Mouse (Mus musculus) forebrain, embryonic 12.5 days (tissue): ENCODE measurements around the gene Hecw2. TPM values are rescaled to one million over a fixed set of nuclear protein-coding genes. Genes with fewer than 3 reads are reported as not detected.

Experiments used
- ATAC-seq: fragments of 200-750 bp; cut with Nextera tagmentation; 2 replicates; pipeline ENCODE4 v1.8.0; 2017; ENCODE audit warnings: moderate TSS enrichment; ENCODE audit not compliant: low FRiP score
- H3K27ac ChIP-seq: fragments of 300-500 bp; sonication (generic); 2 replicates; pipeline ENCODE4 v1.5.1; 2016; ENCODE audit warnings: mild to moderate bottlenecking
- H3K27me3 ChIP-seq: fragments of 300-500 bp; sonication (generic); 2 replicates; pipeline ENCODE4 v1.6.1; 2016; ENCODE audit warnings: mild to moderate bottlenecking
- H3K36me3 ChIP-seq: fragments of 300-500 bp; sonication (generic); replicated peaks from 2 replicates; pipeline ENCODE4 v1.6.1; 2016; ENCODE audit warnings: mild to moderate bottlenecking
- H3K4me1 ChIP-seq: fragments of 300-500 bp; sonication (generic); 2 replicates; pipeline ENCODE4 v1.6.1; 2016
- H3K4me2 ChIP-seq: fragments of 300-500 bp; sonication (generic); 2 replicates; pipeline ENCODE4 v1.6.1; 2016; ENCODE audit warnings: mild to moderate bottlenecking, moderate library complexity
- H3K4me3 ChIP-seq: fragments of 300-500 bp; sonication (generic); replicated peaks from 2 replicates; pipeline ENCODE4 v1.5.1; 2016; ENCODE audit warnings: mild to moderate bottlenecking
- H3K9ac ChIP-seq: fragments of 300-500 bp; sonication (generic); 2 replicates; pipeline ENCODE4 v1.6.1; 2016; ENCODE audit warnings: mild to moderate bottlenecking
- H3K9me3 ChIP-seq: fragments of 300-500 bp; sonication (generic); 2 replicates; pipeline ENCODE4 v1.6.1; 2016
- WGBS: fragments of 180-500 bp; shearing (Covaris S2); methylation state at CpG from one replicate; pipeline ENCODE4 v1.1.7; 2016; 5-methylcytosine and 5-hydroxymethylcytosine counted together
- polyA plus RNA-seq: library from polyadenylated mRNA; unstranded; fragments of >200 nt; fragmentation: Nextera tagmentation; extraction: Ambion mirVana; gene quantifications from 2 replicates; pipeline ENCODE4 v1.2.1, GENCODE M21; 2016

The Hecw2 gene
- polyA plus RNA-seq, 1 experiment from 2014 or later = 4.0 TPM

GRCm38 (mm10) chr1:53856501-53857103 lies 338.4 kb downstream of the Hecw2 start:
- WGBS = 93% methylated on average over 7 of the region's 7 CpGs
- no peak for ATAC-seq
- Histone ChIP-seq H3K4me2 (no peak overlapping the region), H3K9ac (no peak overlapping the region), H3K27me3 (no peaks in the 10 kb centered on the region), H3K27ac (no peak overlapping the region), H3K4me3 (no peak overlapping the region), H3K4me1 (no peaks in the 10 kb centered on the region), H3K36me3 (no peaks in the 10 kb centered on the region), H3K9me3 (no peaks in the 10 kb centered on the region)

- no peak overlapping the region for H3K4me3 ChIP-seq
- no peaks in the 10 kb centered on the region for H3K27me3 ChIP-seq
- ATAC-seq = no peak
- no peak overlapping the region for H3K27ac ChIP-seq
- no peaks in the 10 kb centered on the region for H3K9me3 ChIP-seq
- no peak overlapping the region for H3K4me2 ChIP-seq
- no peaks in the 10 kb centered on the region for H3K4me1 ChIP-seq
- 92% methylated on average over 7 of the region's 7 CpGs for WGBS
- H3K9ac ChIP-seq = no peak overlapping the region
- H3K36me3 ChIP-seq = no peaks in the 10 kb centered on the region
Observed at GRCm38 (mm10) chr1:53855732-53856131, 339.2 kb downstream of the Hecw2 start.

GRCm38 (mm10) chr1:53852086-53852610 lies 342.8 kb downstream of the Hecw2 start:
- Histone ChIP-seq H3K9me3 (no peaks in the 10 kb centered on the region), H3K9ac (no peak overlapping the region), H3K36me3 (no peaks in the 10 kb centered on the region), H3K27me3 (no peaks in the 10 kb centered on the region), H3K4me2 (no peak overlapping the region), H3K4me1 (no peaks in the 10 kb centered on the region), H3K4me3 (no peak overlapping the region), H3K27ac (no peak overlapping the region)
- no peak for ATAC-seq
- WGBS = 93% methylated on average over 3 of the region's 3 CpGs

- Histone ChIP-seq H3K27ac (no peak overlapping the region), H3K36me3 (no peaks in the 10 kb centered on the region), H3K4me3 (no peak overlapping the region), H3K9me3 (no peaks in the 10 kb centered on the region), H3K9ac (no peak overlapping the region), H3K4me2 (no peak overlapping the region), H3K27me3 (no peaks in the 10 kb centered on the region), H3K4me1 (no peaks in the 10 kb centered on the region)
- ATAC-seq = no peak
- 83% methylated on average over 8 of the region's 8 CpGs for WGBS
Observed at GRCm38 (mm10) chr1:53851334-53851733, 343.6 kb downstream of the Hecw2 start.

GRCm38 (mm10) chr1:53850891-53851290 lies 344.1 kb downstream of the Hecw2 start:
- Histone ChIP-seq H3K9ac (no peak overlapping the region), H3K9me3 (no peaks in the 10 kb centered on the region), H3K4me1 (no peaks in the 10 kb centered on the region), H3K27me3 (no peaks in the 10 kb centered on the region), H3K4me3 (no peak overlapping the region), H3K4me2 (no peak overlapping the region), H3K27ac (no peak overlapping the region), H3K36me3 (no peaks in the 10 kb centered on the region)
- WGBS = 91% methylated on average over 6 of the region's 6 CpGs
- ATAC-seq = no peak

- Histone ChIP-seq H3K9ac (no peak overlapping the region), H3K36me3 (no peaks in the 10 kb centered on the region), H3K27ac (no peak overlapping the region), H3K4me3 (no peak overlapping the region), H3K27me3 (no peaks in the 10 kb centered on the region), H3K4me1 (no peaks in the 10 kb centered on the region), H3K9me3 (no peaks in the 10 kb centered on the region), H3K4me2 (no peak overlapping the region)
- no peak for ATAC-seq
- WGBS = 55% methylated on average over 2 of the region's 2 CpGs
Observed at GRCm38 (mm10) chr1:53846665-53847237, 348.2 kb downstream of the Hecw2 start.

- no peak for ATAC-seq
- 89% methylated on average over 8 of the region's 8 CpGs for WGBS
Observed at GRCm38 (mm10) chr1:53845854-53846253, 349.1 kb downstream of the Hecw2 start.

GRCm38 (mm10) chr1:53844914-53845612 lies 349.9 kb downstream of the Hecw2 start:
- Histone ChIP-seq H3K4me2 (no peak overlapping the region), H3K4me3 (no peak overlapping the region), H3K27ac (no peak overlapping the region), H3K9me3 (no peaks in the 10 kb centered on the region), H3K27me3 (no peaks in the 10 kb centered on the region), H3K9ac (no peak overlapping the region), H3K4me1 (no peaks in the 10 kb centered on the region), H3K36me3 (no peaks in the 10 kb centered on the region)
- 69% methylated on average over 5 of the region's 5 CpGs for WGBS
- ATAC-seq = no peak

More at GRCm38 (mm10) chr1:53845854-53846253, 349.1 kb downstream of the Hecw2 start:
- Histone ChIP-seq H3K4me3 (no peak overlapping the region), H3K27me3 (no peaks in the 10 kb centered on the region), H3K27ac (no peak overlapping the region), H3K4me2 (no peak overlapping the region), H3K9ac (no peak overlapping the region), H3K4me1 (no peaks in the 10 kb centered on the region), H3K36me3 (no peaks in the 10 kb centered on the region), H3K9me3 (no peaks in the 10 kb centered on the region)

- no peaks in the 10 kb centered on the region for H3K36me3 ChIP-seq
- no peak overlapping the region for H3K27ac ChIP-seq
- H3K27me3 ChIP-seq = no peaks in the 10 kb centered on the region
- ATAC-seq = no peak
- no peaks in the 10 kb centered on the region for H3K4me1 ChIP-seq
- H3K4me2 ChIP-seq = no peak overlapping the region
- no peak overlapping the region for H3K4me3 ChIP-seq
- no peaks in the 10 kb centered on the region for H3K9me3 ChIP-seq
- 91% methylated on average over 8 of the region's 8 CpGs for WGBS
- no peak overlapping the region for H3K9ac ChIP-seq
Observed at GRCm38 (mm10) chr1:53844122-53844913, 350.6 kb downstream of the Hecw2 start.

GRCm38 (mm10) chr1:53843051-53843450 lies 351.9 kb downstream of the Hecw2 start:
- H3K4me3 ChIP-seq = no peak overlapping the region
- no peak for ATAC-seq
- no peak overlapping the region for H3K27ac ChIP-seq
- no peaks in the 10 kb centered on the region for H3K4me1 ChIP-seq
- H3K27me3 ChIP-seq = no peaks in the 10 kb centered on the region
- H3K9me3 ChIP-seq = no peaks in the 10 kb centered on the region
- no peak overlapping the region for H3K4me2 ChIP-seq
- WGBS = 86% methylated on average over 3 of the region's 3 CpGs
- H3K9ac ChIP-seq = no peak overlapping the region
- no peaks in the 10 kb centered on the region for H3K36me3 ChIP-seq

- 74% methylated on average over 4 of the region's 4 CpGs for whole genome bisulfite sequencing
- no peak overlapping the region for H3K4me3 ChIP-seq
- H3K4me2 ChIP-seq = no peak overlapping the region
- H3K27me3 ChIP-seq = no peaks in the 10 kb centered on the region
- no peaks in the 10 kb centered on the region for H3K36me3 ChIP-seq
- ATAC-seq = no peak
- H3K9me3 ChIP-seq = no peaks in the 10 kb centered on the region
- H3K27ac ChIP-seq = no peak overlapping the region
- no peaks in the 10 kb centered on the region for H3K4me1 ChIP-seq
- no peak overlapping the region for H3K9ac ChIP-seq
Observed at GRCm38 (mm10) chr1:53841080-53841479, 353.9 kb downstream of the Hecw2 start.

- ATAC-seq = no peak
- H3K4me1 ChIP-seq = no peaks in the 10 kb centered on the region
- WGBS = 61% methylated on average over 2 of the region's 2 CpGs
Observed at GRCm38 (mm10) chr1:53839392-53839791, 355.6 kb downstream of the Hecw2 start.

More at GRCm38 (mm10) chr1:53839392-53839791, 355.6 kb downstream of the Hecw2 start:
- H3K4me3 ChIP-seq = no peak overlapping the region
- no peak overlapping the region for H3K9ac ChIP-seq
- H3K4me2 ChIP-seq = no peak overlapping the region
- no peaks in the 10 kb centered on the region for H3K9me3 ChIP-seq
- no peaks in the 10 kb centered on the region for H3K27me3 ChIP-seq
- no peaks in the 10 kb centered on the region for H3K36me3 ChIP-seq
- no peak overlapping the region for H3K27ac ChIP-seq
